Mouse (Mus musculus) left cerebral cortex, adult 11 months (tissue): Measurements from ENCODE around the gene Mrps5.

ENCODE experiments used
- DNase-seq: peaks from one replicate; pipeline ENCODE4 v3.0.0; 2022; ENCODE audit warnings: low spot score

Mrps5 gene

GRCm38 (mm10) chr2:127622065-127622464, 35.0 kb downstream of the Mrps5 start:
- no peak for DNase-seq

DNA sequence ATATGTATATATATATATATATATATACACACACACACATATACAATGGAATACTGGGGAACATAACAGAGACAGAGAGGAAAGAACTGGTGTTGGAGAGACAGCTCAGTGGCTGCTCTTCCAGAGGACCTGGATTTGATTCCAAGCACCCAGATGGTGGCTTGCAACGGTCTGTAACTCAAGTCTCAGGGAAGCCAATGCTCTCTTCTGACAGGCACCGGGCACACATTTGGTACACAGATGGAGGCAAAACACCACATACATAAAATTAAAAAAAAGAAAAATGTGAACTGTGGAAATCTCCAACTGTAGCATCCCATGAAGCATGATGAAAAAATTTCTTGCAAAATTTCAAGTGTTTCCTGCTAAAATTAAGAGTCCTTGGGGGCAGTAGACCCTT, 37.8 kb downstream of the Mrps5 start:
- DNase-seq, result no peak

DNA sequence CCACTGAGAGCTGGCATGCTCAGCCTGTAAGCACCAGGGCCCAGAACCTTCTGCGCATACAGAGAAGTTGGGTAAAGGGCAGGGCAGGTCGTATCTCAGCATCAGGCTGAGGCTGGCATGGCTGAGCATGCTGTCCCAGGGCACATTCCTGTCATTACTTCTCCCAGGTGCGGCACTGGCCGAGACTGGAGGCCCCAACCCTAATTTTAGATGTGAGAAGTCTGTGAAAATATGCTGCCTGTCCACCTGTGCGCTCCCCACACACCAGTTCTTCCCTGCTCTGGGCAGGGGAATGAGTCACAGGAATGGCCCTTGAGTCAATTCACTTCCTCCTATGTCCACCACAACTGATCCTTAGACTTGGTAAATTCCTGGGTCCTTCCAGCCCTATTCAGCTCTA, 38.6 kb downstream of the Mrps5 start:
- DNase-seq, result no peak

DNA sequence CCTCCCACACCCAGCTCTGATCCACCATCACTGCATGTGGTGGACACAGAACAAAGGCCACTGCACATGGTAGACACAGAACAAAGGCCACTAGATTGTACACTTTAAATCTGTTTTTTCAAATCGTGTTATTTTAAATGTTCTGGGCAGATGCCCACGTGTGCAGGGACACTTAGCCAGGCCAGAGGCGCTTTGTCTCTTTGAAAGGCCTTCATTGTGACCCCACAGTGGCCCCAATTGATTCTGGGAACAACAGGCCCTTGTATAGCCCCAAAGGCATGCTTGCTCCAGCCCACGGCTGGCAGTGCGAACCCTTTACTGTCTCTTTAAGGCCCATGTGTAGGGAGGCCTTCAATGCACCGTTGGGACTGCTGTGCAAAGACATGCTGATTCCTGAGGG, 40.3 kb downstream of the Mrps5 start:
- DNase-seq, result peak; percentile 45

DNA sequence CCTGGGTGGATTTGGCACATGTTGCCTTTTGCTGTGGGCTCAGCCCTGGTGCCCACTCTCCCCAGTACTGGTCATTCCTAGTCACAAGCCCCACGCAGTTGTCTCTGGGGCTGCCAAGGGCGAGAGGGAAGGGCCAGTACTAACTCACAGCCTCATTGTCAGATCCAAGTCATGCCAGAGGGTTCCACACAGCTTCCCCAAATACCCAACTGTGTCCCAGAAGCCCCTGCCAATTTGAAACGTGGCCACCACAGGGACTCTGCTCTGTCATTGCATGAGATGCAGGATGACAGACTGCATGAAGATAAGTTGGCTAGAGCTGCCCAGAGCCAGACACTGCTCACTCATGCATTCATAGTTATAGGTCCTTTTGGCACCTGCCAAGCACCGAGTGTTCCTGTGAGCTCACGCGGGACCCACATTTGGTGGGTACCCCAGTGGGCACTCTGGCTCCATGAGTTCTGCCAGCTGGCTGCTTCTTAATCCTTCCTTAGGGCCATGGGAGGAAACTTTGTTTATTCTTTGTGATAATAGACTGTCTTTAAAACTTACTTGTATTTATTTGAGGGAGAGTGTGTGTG, 41.1 kb downstream of the Mrps5 start:
- peak; percentile 13 for DNase-seq

GRCm38 (mm10) chr2:127632601-127633000, 45.6 kb downstream of the Mrps5 start:
- no peak for DNase-seq

DNA sequence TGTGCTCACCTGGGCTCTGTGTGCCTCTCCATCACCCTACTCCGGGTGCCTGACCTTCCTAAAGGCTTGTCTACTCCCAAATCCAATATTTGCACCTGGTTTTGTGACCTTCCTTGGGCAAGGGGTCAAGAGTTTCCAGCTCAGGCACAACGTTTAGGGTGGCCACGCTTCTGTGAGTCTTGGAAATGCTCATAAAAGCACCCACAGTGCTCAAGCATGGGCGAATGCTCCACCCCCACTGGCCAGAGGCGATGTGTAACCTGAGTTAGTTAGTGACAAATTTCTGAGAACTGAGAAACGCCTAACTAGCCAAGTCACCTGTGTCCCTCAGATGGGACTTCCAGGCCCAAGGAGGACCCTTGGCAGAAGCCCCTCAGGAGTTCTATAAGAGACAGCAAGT, 48.6 kb downstream of the Mrps5 start:
- DNase-seq, result no peak

DNA sequence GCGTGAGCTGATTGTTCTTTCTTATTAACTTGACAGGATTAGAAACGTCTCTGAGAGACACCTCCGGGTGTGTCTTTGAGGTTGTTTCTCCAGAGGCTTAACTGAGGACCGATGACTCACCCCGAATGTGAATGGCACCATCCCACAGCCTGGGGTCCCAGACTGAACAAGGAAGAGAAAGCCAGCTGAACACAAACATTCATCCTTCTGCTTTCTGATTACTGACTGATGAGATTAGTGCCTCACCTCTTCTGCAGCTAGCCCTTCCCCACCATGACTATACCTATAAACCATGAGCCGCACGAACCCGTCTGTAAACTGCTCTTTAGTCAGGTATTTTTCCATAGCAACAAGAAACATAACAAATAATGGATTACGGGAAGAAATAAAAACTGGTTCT, 52.0 kb downstream of the Mrps5 start:
- no peak for DNase-seq

DNA sequence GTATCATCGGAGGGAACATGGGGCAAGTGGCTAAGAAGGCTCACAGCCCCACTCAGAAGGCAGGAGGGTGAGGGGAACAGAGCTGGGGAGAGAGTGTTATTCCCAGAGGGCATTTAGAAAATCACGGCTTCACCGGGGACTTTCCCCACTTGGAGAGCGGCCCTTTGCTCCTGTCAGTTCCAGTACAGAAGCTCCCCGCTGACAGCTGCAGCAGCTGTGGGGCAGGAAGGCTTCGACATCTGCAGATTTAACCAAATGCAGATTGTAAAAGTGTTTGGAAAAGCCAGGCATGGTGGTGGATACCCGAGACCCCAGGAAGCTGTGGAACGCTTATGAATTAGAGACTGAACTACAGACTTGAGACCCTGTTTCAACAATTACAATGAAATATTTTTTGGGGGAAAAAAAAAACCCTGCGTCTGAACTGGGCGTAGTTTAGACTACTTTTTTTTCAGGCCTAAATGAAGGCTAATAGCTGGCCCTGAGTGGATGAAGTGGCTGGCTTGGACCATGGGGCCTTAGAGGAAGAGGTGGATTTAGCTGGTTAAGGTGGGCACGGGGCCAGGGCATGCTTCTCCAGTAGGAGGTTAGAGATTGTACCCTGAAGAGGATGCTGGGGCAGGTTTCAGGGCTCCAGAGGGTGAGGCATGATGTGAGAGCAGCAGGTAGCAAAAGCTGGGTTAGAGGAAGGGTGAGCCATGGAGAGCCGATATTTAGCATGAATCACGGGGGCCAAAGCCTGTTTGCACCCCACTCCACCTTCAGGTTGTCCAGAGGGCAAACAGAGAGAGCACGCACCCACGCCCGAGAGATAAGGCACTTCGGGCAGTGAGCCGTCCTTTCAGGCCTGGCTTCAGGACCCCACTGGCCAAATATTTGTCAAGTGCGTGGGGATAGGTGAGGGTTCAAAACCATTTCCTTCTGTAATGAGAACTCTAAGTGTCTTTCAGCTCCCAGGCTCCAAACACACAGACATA, 57.0 kb downstream of the Mrps5 start:
- no peak for DNase-seq

DNA sequence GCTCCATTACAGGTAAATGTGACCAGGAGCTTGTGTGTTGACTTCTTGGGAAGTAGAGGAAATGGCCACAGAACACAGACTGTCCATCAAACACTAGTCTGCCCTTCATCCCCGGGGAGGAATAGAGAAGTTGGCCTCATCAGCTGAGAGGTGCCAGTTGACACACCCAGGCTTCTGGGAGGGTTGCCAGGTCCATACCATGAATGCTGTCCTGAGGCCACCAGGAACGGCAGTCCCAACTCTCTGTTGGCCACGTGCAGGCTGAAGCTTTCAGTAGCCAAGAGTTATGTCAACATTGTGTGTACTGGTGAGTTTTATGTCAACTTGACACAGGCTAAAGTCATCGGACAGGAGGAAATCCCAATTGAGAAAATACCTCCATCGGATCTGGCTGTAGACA, 59.9 kb downstream of the Mrps5 start:
- no peak for DNase-seq

GRCm38 (mm10) chr2:127648145-127648544, 61.1 kb downstream of the Mrps5 start:
- no peak for DNase-seq

GRCm38 (mm10) chr2:127649921-127650320, 62.9 kb downstream of the Mrps5 start:
- no peak for DNase-seq

DNA sequence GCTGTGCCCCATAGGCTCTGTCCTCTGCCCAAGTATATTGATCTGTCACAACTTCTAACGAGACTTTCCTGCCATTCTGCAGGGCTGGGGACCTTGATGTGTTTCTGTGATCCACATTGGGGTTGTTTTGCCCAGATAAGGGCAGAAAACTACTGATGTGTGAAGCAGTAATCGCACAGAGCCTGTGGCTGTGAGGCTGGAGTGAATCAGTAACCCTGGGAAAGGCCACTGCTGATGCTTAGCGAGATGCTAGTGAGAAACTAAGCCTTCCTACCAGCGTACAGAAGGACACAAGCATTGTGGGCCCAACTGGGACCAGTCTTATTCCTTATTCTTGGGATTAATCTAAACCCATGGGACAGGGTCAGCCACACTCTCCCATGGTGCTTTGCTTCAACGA, 64.6 kb downstream of the Mrps5 start:
- DNase-seq, result no peak

- DNase-seq, result no peak
Measured at GRCm38 (mm10) chr2:127652335-127652734, 65.3 kb downstream of the Mrps5 start.

DNA sequence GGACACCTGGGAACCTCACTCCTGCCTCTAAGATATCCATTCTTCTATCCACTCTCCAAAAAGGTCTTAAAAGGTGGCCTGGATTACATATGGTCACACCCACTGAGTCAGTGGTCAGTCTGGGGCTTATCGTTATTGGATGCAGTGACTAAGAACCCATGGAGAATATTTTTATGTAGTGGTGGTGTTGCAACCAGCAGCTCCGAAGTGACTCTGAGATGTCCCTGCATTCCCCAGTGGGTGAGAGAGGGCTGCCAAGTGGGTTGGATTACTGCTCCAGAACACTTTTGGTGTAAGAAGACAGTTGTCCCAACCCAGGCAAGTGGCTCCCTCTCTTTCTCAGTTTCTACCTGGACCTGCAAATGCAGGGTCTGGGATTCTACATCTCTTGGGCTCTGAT, 65.8 kb downstream of the Mrps5 start:
- DNase-seq, result no peak

- DNase-seq, result no peak
Measured at GRCm38 (mm10) chr2:127654786-127655185, 67.8 kb downstream of the Mrps5 start.

GRCm38 (mm10) chr2:127655419-127655818, 68.4 kb downstream of the Mrps5 start:
- DNase-seq, result no peak

GRCm38 (mm10) chr2:127656086-127656720, 69.2 kb downstream of the Mrps5 start, which contains the start of gene Mal:
TSS of gene Mal (minus strand) at chr2:127656695.
- peak; percentile 23 for DNase-seq
